Mouse (Mus musculus) cerebellum, adult 2 months (tissue): ENCODE measurements around the gene Asb3.

Experiments used
- CTCF ChIP-seq: fragments of 200-500 bp; IDR thresholded peaks from 2 replicates; pipeline ENCODE4 v1.5.1; 2011; ENCODE audit warnings: low read depth, mild to moderate bottlenecking, control low read depth, low read length, moderate library complexity, borderline replicate concordance; ENCODE audit not compliant: insufficient read depth
- POLR2A ChIP-seq: fragments of 200-500 bp; IDR thresholded peaks from 2 replicates; pipeline ENCODE4 v1.6.1; 2011; ENCODE audit warnings: low read length, control low read depth, borderline replicate concordance; ENCODE audit not compliant: insufficient read depth

GRCm38 (mm10) chr11:30953469-30954154 is 68.4 kb downstream of the Asb3 start:
- TF ChIP-seq POLR2A (no peak), CTCF (no peak)
